Mouse (Mus musculus) hindbrain, embryonic 12.5 days (tissue): ENCODE measurements around the gene Kcnn1. TPM values are rescaled to one million over a fixed set of nuclear protein-coding genes. Genes with fewer than 3 reads are reported as not detected.
A peak's percentile ranks its signal among the peaks of the same experiment; 100 is the strongest.

Experiments used
- ATAC-seq: fragments of 200-750 bp; cut with Nextera tagmentation; 2 replicates; pipeline ENCODE4 v1.8.0; 2017; ENCODE audit warnings: moderate TSS enrichment; ENCODE audit not compliant: low FRiP score
- H3K27ac ChIP-seq: fragments of 300-500 bp; sonication (generic); 2 replicates; pipeline ENCODE4 v1.5.1; 2016; ENCODE audit warnings: mild to moderate bottlenecking
- H3K27me3 ChIP-seq: fragments of 300-500 bp; sonication (generic); 2 replicates; pipeline ENCODE4 v1.6.1; 2016; ENCODE audit warnings: mild to moderate bottlenecking
- H3K36me3 ChIP-seq: fragments of 300-500 bp; sonication (generic); 2 replicates; pipeline ENCODE4 v1.6.1; 2016; ENCODE audit warnings: mild to moderate bottlenecking
- H3K4me1 ChIP-seq: fragments of 300-500 bp; sonication (generic); 2 replicates; pipeline ENCODE4 v1.6.1; 2016
- H3K4me2 ChIP-seq: fragments of 300-500 bp; sonication (generic); replicated peaks from 2 replicates; pipeline ENCODE4 v1.6.1; 2016; ENCODE audit warnings: mild to moderate bottlenecking
- H3K4me3 ChIP-seq: fragments of 300-500 bp; sonication (generic); 2 replicates; pipeline ENCODE4 v1.5.1; 2016; ENCODE audit warnings: mild to moderate bottlenecking
- H3K9ac ChIP-seq: fragments of 300-500 bp; sonication (generic); 2 replicates; pipeline ENCODE4 v1.6.1; 2016; ENCODE audit warnings: mild to moderate bottlenecking, moderate library complexity
- H3K9me3 ChIP-seq: fragments of 300-500 bp; sonication (generic); replicated peaks from 2 replicates; pipeline ENCODE4 v1.6.1; 2016; ENCODE audit warnings: mild to moderate bottlenecking
- WGBS: fragments of 180-500 bp; shearing (Covaris S2); methylation state at CpG from one replicate; pipeline ENCODE4 v1.1.7; 2016; 5-methylcytosine and 5-hydroxymethylcytosine counted together
- polyA plus RNA-seq: library from polyadenylated mRNA; unstranded; fragments of >200 nt; fragmentation: Nextera tagmentation; extraction: Ambion mirVana; gene quantifications from 2 replicates; pipeline ENCODE4 v1.2.1, GENCODE M21; 2016

The Kcnn1 gene
- polyA plus RNA-seq, 1 experiment from 2014 or later, result 22.1 TPM

DNA sequence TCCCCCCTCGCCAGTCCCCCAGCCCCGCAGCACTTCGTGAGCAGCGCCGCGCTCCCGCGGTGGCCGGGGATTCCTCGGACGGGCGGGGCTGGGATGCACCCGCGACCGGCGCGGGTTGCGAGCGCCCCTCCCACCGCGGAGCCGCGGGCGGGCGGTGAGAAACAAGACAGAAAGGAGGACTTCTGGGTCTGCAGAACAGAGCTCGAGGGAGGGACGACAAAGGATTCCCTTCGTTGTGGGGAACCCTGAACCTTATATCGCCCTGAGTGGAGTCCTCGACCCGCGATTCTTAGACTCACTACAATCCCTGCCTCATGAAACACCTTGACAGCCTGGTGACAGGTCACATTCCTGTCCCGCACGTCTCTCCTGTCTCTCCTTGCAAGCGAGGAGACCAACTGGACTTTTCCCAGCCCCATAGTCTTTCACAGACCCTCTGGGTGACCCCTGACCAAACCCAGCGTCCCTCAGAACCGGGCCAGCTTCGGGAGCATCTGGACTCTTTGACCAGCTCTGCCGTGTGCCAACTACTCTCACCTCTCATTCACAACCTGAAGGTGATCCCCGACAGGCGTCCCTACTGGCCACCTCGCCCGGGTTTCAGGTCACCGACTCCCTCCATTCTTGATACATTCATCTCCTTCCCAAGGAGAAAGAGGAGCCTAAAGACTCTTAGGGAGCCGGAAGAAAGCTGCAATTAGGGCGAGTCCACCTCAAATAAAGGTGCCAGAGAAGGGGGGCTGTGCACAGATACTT lies 1.1 kb upstream of the Kcnn1 start:
- peak overlapping the region; percentile 83 for H3K9ac ChIP-seq
- WGBS, result under 1% methylated on average over 46 of the region's 46 CpGs
- peaks cover 11% of the 10 kb centered on the region for H3K36me3 ChIP-seq
- ATAC-seq, result 0 out of 2 replicates have a peak, but pooled peaks have one; percentile 4
- peak overlapping the region; percentile 91 for H3K4me2 ChIP-seq
- peaks cover 16% of the 10 kb centered on the region for H3K27me3 ChIP-seq
- H3K9me3 ChIP-seq, result no peaks in the 10 kb centered on the region
- peak overlapping the region; percentile 58 for H3K4me3 ChIP-seq
- H3K4me1 ChIP-seq, result peaks cover 70% of the 10 kb centered on the region
- H3K27ac ChIP-seq, result peak overlapping the region; percentile 98

DNA sequence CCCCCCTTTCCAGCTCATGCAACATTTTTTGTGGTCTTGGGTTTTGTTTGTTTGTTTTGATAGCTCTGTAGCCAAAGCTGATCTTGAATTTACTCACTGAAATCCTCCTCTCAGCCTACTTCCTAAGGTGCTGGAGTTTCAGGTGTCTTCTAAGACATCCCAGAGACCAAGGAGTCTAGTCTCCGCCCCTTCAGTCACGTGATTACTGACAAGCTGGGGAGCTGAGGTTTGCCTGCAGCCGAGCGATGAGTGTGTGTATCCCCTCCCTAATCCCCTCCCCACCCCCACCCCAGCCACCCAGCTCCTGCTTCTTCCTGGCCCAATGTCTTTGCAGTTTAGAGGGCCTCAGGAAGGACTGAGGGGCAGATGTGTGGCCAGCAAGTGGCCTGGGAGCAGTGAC lies 5.5 kb downstream of the Kcnn1 start:
- ATAC-seq, result no peak
- Histone ChIP-seq H3K4me1 (peaks cover 49% of the 10 kb centered on the region), H3K27ac (peak overlapping the region; percentile 18; the same call in 1 of the 2 replicates)

GRCm38 (mm10) chr8:70856541-70857197 lies 6.4 kb downstream of the Kcnn1 start:
- H3K36me3 ChIP-seq, result peaks cover 18% of the 10 kb centered on the region
- peaks cover 8% of the 10 kb centered on the region for H3K27me3 ChIP-seq
- peak overlapping the region; percentile 47 for H3K4me3 ChIP-seq
- peak; percentile 67 for ATAC-seq
- no peak overlapping the region for H3K27ac ChIP-seq
- H3K9ac ChIP-seq, result peak overlapping the region; percentile 64
- WGBS, result 8% methylated on average over 33 of the region's 33 CpGs
- H3K9me3 ChIP-seq, result no peaks in the 10 kb centered on the region
- peak overlapping the region; percentile 84 for H3K4me2 ChIP-seq
- H3K4me1 ChIP-seq, result peaks cover 45% of the 10 kb centered on the region

More for the DNA sequence above, 5.5 kb downstream of the Kcnn1 start:
- Histone ChIP-seq H3K9ac (no peak overlapping the region), H3K4me3 (no peak overlapping the region), H3K36me3 (peaks cover 18% of the 10 kb centered on the region), H3K4me2 (peak overlapping the region; percentile 84), H3K9me3 (no peaks in the 10 kb centered on the region), H3K27me3 (peaks cover 15% of the 10 kb centered on the region)
- WGBS, result 17% methylated on average over 4 of the region's 4 CpGs

GRCm38 (mm10) chr8:70856028-70856427 lies 7.0 kb downstream of the Kcnn1 start:
- Histone ChIP-seq H3K9me3 (no peaks in the 10 kb centered on the region), H3K27me3 (peaks cover 3% of the 10 kb centered on the region), H3K4me2 (peak overlapping the region; percentile 84), H3K9ac (peak overlapping the region; percentile 64; the same call in 1 of the 2 replicates), H3K27ac (no peak overlapping the region), H3K4me3 (no peak overlapping the region), H3K4me1 (peaks cover 40% of the 10 kb centered on the region), H3K36me3 (peaks cover 18% of the 10 kb centered on the region)
- no peak for ATAC-seq
- WGBS, result 63% methylated on average over 5 of the region's 5 CpGs

GRCm38 (mm10) chr8:70853863-70854262 lies 9.2 kb downstream of the Kcnn1 start:
- Histone ChIP-seq H3K9ac (no peak overlapping the region), H3K27ac (no peak overlapping the region), H3K4me2 (no peak overlapping the region), H3K4me3 (no peak overlapping the region), H3K9me3 (no peaks in the 10 kb centered on the region), H3K27me3 (peaks cover 3% of the 10 kb centered on the region), H3K4me1 (peaks cover 33% of the 10 kb centered on the region), H3K36me3 (peaks cover 22% of the 10 kb centered on the region)
- ATAC-seq, result no peak
- WGBS, result 79% methylated on average over 2 of the region's 2 CpGs

GRCm38 (mm10) chr8:70852595-70853231 lies 10.3 kb downstream of the Kcnn1 start:
- Histone ChIP-seq H3K4me1 (peaks cover 22% of the 10 kb centered on the region), H3K9ac (no peak overlapping the region), H3K4me2 (no peak overlapping the region), H3K9me3 (no peaks in the 10 kb centered on the region), H3K36me3 (peaks cover 27% of the 10 kb centered on the region), H3K4me3 (no peak overlapping the region), H3K27me3 (peaks cover 8% of the 10 kb centered on the region), H3K27ac (no peak overlapping the region)
- 91% methylated on average over 41 of the region's 41 CpGs for WGBS
- ATAC-seq, result no peak

- peaks cover 27% of the 10 kb centered on the region for H3K36me3 ChIP-seq
- H3K4me1 ChIP-seq, result peaks cover 13% of the 10 kb centered on the region
- no peak overlapping the region for H3K27ac ChIP-seq
- H3K9ac ChIP-seq, result peak overlapping the region; percentile 13; the same call in 1 of the 2 replicates
- no peak overlapping the region for H3K4me2 ChIP-seq
- H3K27me3 ChIP-seq, result peaks cover 11% of the 10 kb centered on the region
- 46% methylated on average over 6 of the region's 6 CpGs for WGBS
- no peak overlapping the region for H3K4me3 ChIP-seq
- no peaks in the 10 kb centered on the region for H3K9me3 ChIP-seq
- ATAC-seq, result no peak
These were observed 11.2 kb downstream of the Kcnn1 start for GRCm38 (mm10) chr8:70851837-70852236.

DNA sequence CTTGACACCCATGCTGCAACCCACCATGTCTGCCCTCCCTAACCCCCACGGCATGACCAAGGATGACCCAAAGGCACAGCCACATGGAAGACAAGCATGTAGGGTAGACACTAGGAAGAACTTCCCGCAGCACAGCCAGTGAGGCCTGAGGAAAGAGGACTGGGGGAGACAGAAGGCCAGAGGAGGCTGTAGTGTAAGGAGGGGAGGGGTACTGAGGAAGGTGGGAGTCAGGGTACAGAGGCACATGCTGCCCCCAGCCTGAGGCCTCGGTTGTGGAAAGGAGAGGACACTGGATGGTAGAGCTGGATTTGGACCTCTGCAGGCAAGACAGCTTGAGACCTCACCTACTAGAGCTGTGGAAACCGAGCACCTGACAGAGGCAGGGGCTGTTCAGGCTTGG lies 12.1 kb downstream of the Kcnn1 start:
- 87% methylated on average over 4 of the region's 4 CpGs for WGBS
- peaks cover 7% of the 10 kb centered on the region; the same call in 1 of the 2 replicates for H3K4me1 ChIP-seq
- H3K4me3 ChIP-seq, result no peak overlapping the region
- H3K9ac ChIP-seq, result no peak overlapping the region
- no peak overlapping the region for H3K4me2 ChIP-seq
- H3K36me3 ChIP-seq, result peaks cover 27% of the 10 kb centered on the region
- peaks cover 13% of the 10 kb centered on the region for H3K27me3 ChIP-seq
- H3K9me3 ChIP-seq, result no peaks in the 10 kb centered on the region
- H3K27ac ChIP-seq, result no peak overlapping the region
- ATAC-seq, result no peak

DNA sequence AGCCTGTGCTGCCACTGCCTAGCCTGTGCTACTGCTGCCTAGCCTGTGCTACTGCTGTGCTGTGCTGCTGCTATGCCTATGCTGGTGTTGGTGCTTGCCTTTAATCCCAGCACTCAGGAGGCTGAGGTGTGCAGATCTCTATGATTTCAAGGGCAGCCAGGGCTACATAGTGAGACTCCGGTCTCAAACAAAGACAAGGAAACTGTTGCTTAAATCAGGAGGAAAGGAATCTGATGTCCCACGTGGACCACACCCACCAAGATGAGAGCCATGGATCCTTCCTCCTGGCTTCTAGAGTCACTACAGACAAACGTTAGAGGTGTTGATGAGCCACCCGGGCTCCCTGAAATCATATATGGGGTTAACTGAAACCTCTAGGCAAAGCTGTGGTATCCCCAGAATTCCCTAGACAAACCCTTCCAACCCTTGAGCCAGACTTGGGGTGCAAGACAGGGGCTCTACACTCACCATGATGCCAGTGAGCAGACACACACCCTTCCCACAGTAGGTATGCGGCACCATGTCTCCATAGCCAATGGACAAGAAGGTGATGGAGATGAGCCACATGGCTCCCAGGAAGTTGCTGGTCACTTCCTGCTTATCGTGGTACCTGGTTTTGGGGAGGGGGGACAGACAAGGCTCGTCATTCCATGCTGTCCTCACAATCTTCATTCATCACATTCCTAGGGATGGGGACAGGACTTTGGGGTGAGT lies 12.8 kb downstream of the Kcnn1 start:
- 80% methylated on average over 7 of the region's 7 CpGs for WGBS
- Histone ChIP-seq H3K27me3 (peaks cover 13% of the 10 kb centered on the region), H3K27ac (no peak overlapping the region), H3K4me3 (no peak overlapping the region), H3K4me1 (peaks cover 7% of the 10 kb centered on the region; the same call in 1 of the 2 replicates), H3K4me2 (no peak overlapping the region), H3K9ac (no peak overlapping the region), H3K36me3 (peaks cover 27% of the 10 kb centered on the region), H3K9me3 (no peaks in the 10 kb centered on the region)
- no peak for ATAC-seq

- no peak overlapping the region for H3K4me3 ChIP-seq
- peaks cover 10% of the 10 kb centered on the region for H3K27me3 ChIP-seq
- H3K9ac ChIP-seq, result no peak overlapping the region
- H3K4me1 ChIP-seq, result peaks cover 7% of the 10 kb centered on the region; the same call in 1 of the 2 replicates
- H3K4me2 ChIP-seq, result no peak overlapping the region
- peaks cover 26% of the 10 kb centered on the region for H3K36me3 ChIP-seq
- no peaks in the 10 kb centered on the region for H3K9me3 ChIP-seq
- ATAC-seq, result no peak
- 81% methylated on average over 3 of the region's 3 CpGs for WGBS
- H3K27ac ChIP-seq, result no peak overlapping the region
These were observed 13.6 kb downstream of the Kcnn1 start for GRCm38 (mm10) chr8:70849333-70849990.

DNA sequence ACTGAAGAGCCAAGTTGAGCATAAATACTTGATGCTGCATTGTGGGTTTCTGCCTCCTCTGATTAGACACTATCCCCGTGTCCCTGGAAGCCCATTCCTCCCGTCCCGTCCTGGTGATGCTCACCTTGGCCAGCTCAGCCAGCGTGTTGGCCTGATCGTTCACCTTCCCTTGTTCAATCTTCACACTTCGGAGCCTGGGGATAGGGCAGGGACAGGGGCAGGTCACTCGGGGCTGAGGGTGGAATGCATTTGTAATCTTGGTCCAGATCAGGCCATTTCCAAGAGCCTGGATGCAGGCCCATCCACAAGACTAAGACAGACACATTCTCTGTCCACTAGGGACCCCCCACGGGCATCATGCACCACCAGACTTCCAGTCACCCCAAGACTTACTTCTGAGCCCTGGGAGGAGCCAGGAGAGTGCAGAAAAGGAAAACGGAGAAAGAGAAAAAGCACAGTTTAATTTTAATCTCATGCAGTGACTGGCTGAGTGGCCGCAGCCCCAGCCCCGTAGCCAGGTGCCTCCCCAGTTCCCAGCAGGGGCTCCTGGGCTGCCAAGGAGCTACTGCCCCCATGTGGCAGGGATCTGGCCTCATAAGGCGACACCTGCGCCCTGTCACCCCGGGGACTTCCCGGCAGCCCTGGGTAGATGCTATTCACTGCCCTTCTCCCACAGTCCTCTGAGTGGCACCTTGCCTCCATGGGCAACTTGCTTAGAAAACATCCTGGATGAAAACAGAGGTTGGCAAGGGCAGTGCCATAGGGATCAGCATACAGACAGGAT lies 16.5 kb downstream of the Kcnn1 start:
- no peak overlapping the region for H3K9ac ChIP-seq

More for the DNA sequence above, 16.5 kb downstream of the Kcnn1 start:
- no peak overlapping the region for H3K4me2 ChIP-seq
- peaks cover 19% of the 10 kb centered on the region for H3K36me3 ChIP-seq
- WGBS, result 56% methylated on average over 15 of the region's 15 CpGs
- H3K4me3 ChIP-seq, result no peak overlapping the region
- H3K27ac ChIP-seq, result no peak overlapping the region
- peaks cover 10% of the 10 kb centered on the region for H3K27me3 ChIP-seq
- no peaks in the 10 kb centered on the region for H3K9me3 ChIP-seq
- no peak for ATAC-seq
- H3K4me1 ChIP-seq, result peaks cover 3% of the 10 kb centered on the region; the same call in 1 of the 2 replicates
